Mouse (Mus musculus) MEL (cell line): ENCODE results near the gene Ucp2.

ENCODE experiments used
- CHD1 ChIP-seq: IDR thresholded peaks from 2 replicates; pipeline ENCODE4 v1.6.1; 2012; ENCODE audit warnings: low read depth, mild to moderate bottlenecking, inconsistent platforms, low read length, improper control_type of control experiment
- CTCF ChIP-seq, 3 experiments: IDR thresholded peaks in 2 of 3; conservative IDR thresholded peaks in 1 of 3; 2 replicates each; pipeline ENCODE4 v1.5.1; 2011 to 2012; ENCODE audit warnings: low read length in 3 of 3, low read depth in 2 of 3, mild to moderate bottlenecking in 2 of 3, improper control_type of control experiment in 1 of 3, inconsistent platforms in 1 of 3, mixed read lengths in 1 of 3, moderate library complexity in 1 of 3; ENCODE audit not compliant: control insufficient read depth in 1 of 3, insufficient read depth in 1 of 3, poor library complexity in 1 of 3, severe bottlenecking in 1 of 3
- E2F4 ChIP-seq: IDR thresholded peaks from 2 replicates; pipeline ENCODE4 v1.6.1; 2011; ENCODE audit warnings: low read depth, low read length, improper control_type of control experiment, borderline replicate concordance
- ELF1 ChIP-seq: IDR thresholded peaks from 2 replicates; pipeline ENCODE4 v1.6.1; 2014; ENCODE audit warnings: low read depth, mild to moderate bottlenecking, inconsistent platforms, low read length, improper control_type of control experiment, moderate library complexity
- EP300 ChIP-seq, 2 experiments: IDR thresholded peaks; 2 replicates each; pipeline ENCODE4 v1.6.1; 2011; ENCODE audit warnings: improper control_type of control experiment in 2 of 2, low read length in 2 of 2, low read depth in 1 of 2, mild to moderate bottlenecking in 1 of 2
- GABPA ChIP-seq: IDR thresholded peaks from 2 replicates; pipeline ENCODE4 v1.6.1; 2012; ENCODE audit warnings: low read depth, mild to moderate bottlenecking, inconsistent platforms, low read length, improper control_type of control experiment, moderate library complexity
- GATA1 ChIP-seq: IDR thresholded peaks from 2 replicates; pipeline ENCODE4 v1.6.1; 2011; ENCODE audit warnings: low read depth, low read length, improper control_type of control experiment
- KAT2A ChIP-seq: conservative IDR thresholded peaks from 2 replicates; pipeline ENCODE4 v1.6.1; 2012; ENCODE audit warnings: low read depth, low read length, improper control_type of control experiment, inconsistent platforms
- MAZ ChIP-seq: IDR thresholded peaks from 2 replicates; pipeline ENCODE4 v1.6.1; 2012; ENCODE audit warnings: low read depth, mild to moderate bottlenecking, inconsistent platforms, low read length, improper control_type of control experiment
- POLR2A ChIP-seq, 2 experiments: IDR thresholded peaks; 2 replicates each; pipeline ENCODE4 v1.6.1; 2011 to 2012; ENCODE audit warnings: low read length in 2 of 2, mild to moderate bottlenecking in 2 of 2, control low read depth in 1 of 2, improper control_type of control experiment in 1 of 2, low read depth in 1 of 2, moderate library complexity in 1 of 2; ENCODE audit not compliant: control insufficient read depth in 1 of 2, insufficient read depth in 1 of 2, poor library complexity in 1 of 2
- TCF12 ChIP-seq: IDR thresholded peaks from 2 replicates; pipeline ENCODE4 v1.6.1; 2014; ENCODE audit warnings: low read depth, mild to moderate bottlenecking, inconsistent platforms, low read length, improper control_type of control experiment, moderate library complexity
- ZKSCAN1 ChIP-seq: IDR thresholded peaks from 2 replicates; pipeline ENCODE4 v1.6.1; 2012; ENCODE audit warnings: low read depth, mild to moderate bottlenecking, inconsistent platforms, low read length, improper control_type of control experiment, moderate library complexity

- TF ChIP-seq CTCF (IDR thresholded peaks at IDR 0.05 in 2 of 3, conservative IDR thresholded peaks at IDR 0.05 in 1 of 3; ENCODE audit: control insufficient read depth in 1 of 3, insufficient read depth in 1 of 3, low read depth in 2 of 3, low read length in 3 of 3, poor library complexity in 1 of 3, severe bottlenecking in 1 of 3), result no peak
- TF ChIP-seq EP300 (IDR thresholded peaks at IDR 0.05; ENCODE audit: low read depth in 1 of 2, low read length in 2 of 2), result peak in 1 of 2 experiments; percentile 49; a peak in 1 of 4 replicates
- no peak for TF ChIP-seq POLR2A (IDR thresholded peaks at IDR 0.05; ENCODE audit: control insufficient read depth in 1 of 2, insufficient read depth in 1 of 2, low read depth in 1 of 2, low read length in 2 of 2, poor library complexity in 1 of 2)
- no peak for TF ChIP-seq KAT2A
- no peak for TF ChIP-seq ELF1
- TF ChIP-seq ZKSCAN1, result no peak
- no peak for TF ChIP-seq GATA1
- no peak for TF ChIP-seq MAZ
- no peak for TF ChIP-seq E2F4
- TF ChIP-seq GABPA, result no peak
- no peak for TF ChIP-seq TCF12
- TF ChIP-seq CHD1, result no peak
These were observed 41.1 kb downstream of the Ucp2 start for GRCm38 (mm10) chr7:100534216-100534615.
